In genomic region chr13:116705611-116706386, GRCm38 (mm10) we compare ENCODE assay signal across 8 mouse cellular contexts.
DNase-seq lines count a peak whose midpoint lies in the region; ATAC-seq lines count a peak whose summit lies in the region.

No protein-coding gene starts in this region.

- H3K4me1 ChIP-seq in limb, embryonic 11.5 days (ENCODE audit: control insufficient read depth, insufficient read depth, low read length) = no peaks in the 10 kb centered on the region
- peaks cover 13% of the 10 kb centered on the region for H3K4me1 ChIP-seq in neural tube, embryonic 15.5 days

- no peak overlapping the region for H3K27ac ChIP-seq in limb, embryonic 11.5 days (replicated peaks; ENCODE audit: low read depth, low read length)
- 0 out of 2 replicates have a peak overlapping the region, but pooled peaks have one; percentile 15 for H3K27ac ChIP-seq in neural tube, embryonic 15.5 days (replicated peaks)

- H3K36me3 ChIP-seq in limb, embryonic 11.5 days (ENCODE audit: control insufficient read depth, insufficient read depth, low read length) = no peaks in the 10 kb centered on the region
- H3K36me3 ChIP-seq in neural tube, embryonic 15.5 days = no peaks in the 10 kb centered on the region

- WGBS in limb, embryonic 11.5 days = under 1% methylated on average over 39 of the region's 39 CpGs
- WGBS in neural tube, embryonic 15.5 days = under 1% methylated on average over 39 of the region's 39 CpGs

- H3K27me3 ChIP-seq in limb, embryonic 11.5 days (ENCODE audit: control insufficient read depth, insufficient read depth, low read length) = peaks cover 12% of the 10 kb centered on the region
- peaks cover 70% of the 10 kb centered on the region for H3K27me3 ChIP-seq in neural tube, embryonic 15.5 days (replicated peaks)

- H3K9ac ChIP-seq in limb, embryonic 11.5 days (ENCODE audit: low read length) = peak overlapping the region; percentile 54; the same call in 1 of the 2 replicates
- H3K9ac ChIP-seq in neural tube, embryonic 15.5 days (replicated peaks) = no peak overlapping the region

- peak overlapping the region; percentile 62 for H3K4me2 ChIP-seq in limb, embryonic 11.5 days (ENCODE audit: low read depth, severe bottlenecking)
- peak overlapping the region; percentile 44 for H3K4me2 ChIP-seq in neural tube, embryonic 15.5 days

- H3K4me3 ChIP-seq in limb, embryonic 11.5 days (ENCODE audit: low read depth, low read length) = peak overlapping the region; percentile 27
- H3K4me3 ChIP-seq in neural tube, embryonic 15.5 days (replicated peaks) = peak overlapping the region; percentile 25

- DNase-seq in adrenal gland, postnatal 14 days = peak; percentile 34
- DNase-seq in adrenal gland, adult 2 months = no peak
- peak; percentile 40 for DNase-seq in testis, postnatal 10 days (ENCODE audit: low spot score)
- no peak for DNase-seq in testis, postnatal 14 days (ENCODE audit: low spot score)
- DNase-seq in limb, embryonic 11.5 days (ENCODE audit: low spot score) = peak; percentile 73
- no peak for DNase-seq in layer of hippocampus, adult 18-20 months (ENCODE audit: low spot score in 2 of 2)
- no peak for DNase-seq in thymus, postnatal 36 days

- ATAC-seq in limb, embryonic 11.5 days (ENCODE audit: insufficient number of reproducible peaks, low FRiP score, low TSS enrichment, low read depth) = no peak
- peak; percentile 41; the same call in 1 of the 2 replicates for ATAC-seq in neural tube, embryonic 15.5 days (ENCODE audit: low FRiP score)

- no peaks in the 10 kb centered on the region for H3K9me3 ChIP-seq in limb, embryonic 11.5 days (ENCODE audit: control insufficient read depth, low read length)
- no peaks in the 10 kb centered on the region for H3K9me3 ChIP-seq in neural tube, embryonic 15.5 days (replicated peaks)

Comparison
In these comparisons a context has a peak if more than half of its experiments do, and no peak if none do; other contexts are left out.
1. DNase-seq: peak in adrenal gland, postnatal 14 days (single experiment), testis, postnatal 10 days (single experiment) and limb, embryonic 11.5 days (single experiment); none in adrenal gland, adult 2 months (single experiment), testis, postnatal 14 days (single experiment), layer of hippocampus, adult 18-20 months (0 of 2) and thymus, postnatal 36 days (0 of 2).